Mouse (Mus musculus) liver, postnatal 0 days (tissue): ENCODE data around the gene Pcdh17. TPM values are rescaled to one million over a fixed set of nuclear protein-coding genes. Genes with fewer than 3 reads are reported as not detected.

Source experiments
- ATAC-seq: fragments of 200-750 bp; cut with Nextera tagmentation; 2 replicates; pipeline ENCODE4 v1.8.0; 2017; ENCODE audit warnings: mild to moderate bottlenecking, moderate library complexity
- DNase-seq: peaks from one replicate; pipeline ENCODE4 v3.0.0-alpha.2; 2016
- H3K27ac ChIP-seq: fragments of 300-500 bp; sonication (generic); 2 replicates; pipeline ENCODE4 v1.5.1; 2014; ENCODE audit warnings: antibody characterized with exemption, moderate library complexity, mild to moderate bottlenecking, low read depth
- H3K27me3 ChIP-seq: fragments of 300-500 bp; sonication (generic); 2 replicates; pipeline ENCODE4 v1.6.1; 2014; ENCODE audit warnings: low read length, control low read depth, mixed read lengths; ENCODE audit not compliant: insufficient read depth
- H3K36me3 ChIP-seq: fragments of 300-500 bp; sonication (generic); replicated peaks from 2 replicates; pipeline ENCODE4 v1.6.1; 2014; ENCODE audit warnings: mild to moderate bottlenecking, control low read depth, low read length, moderate library complexity, mixed read lengths; ENCODE audit not compliant: insufficient read depth
- H3K4me1 ChIP-seq: fragments of 300-500 bp; sonication (generic); 2 replicates; pipeline ENCODE4 v1.6.1; 2014; ENCODE audit warnings: antibody characterized with exemption, mild to moderate bottlenecking, control low read depth; ENCODE audit not compliant: insufficient read depth
- H3K4me2 ChIP-seq: fragments of 300-500 bp; sonication (generic); 2 replicates; pipeline ENCODE4 v1.6.1; 2014; ENCODE audit warnings: low read depth, mild to moderate bottlenecking, low read length, moderate library complexity, mixed read lengths
- H3K4me3 ChIP-seq: fragments of 300-500 bp; sonication (generic); 2 replicates; pipeline ENCODE4 v1.5.1; 2014; ENCODE audit warnings: low read depth, low read length
- H3K9ac ChIP-seq: fragments of 300-500 bp; sonication (generic); replicated peaks from 2 replicates; pipeline ENCODE4 v1.6.1; 2014; ENCODE audit warnings: mild to moderate bottlenecking, moderate library complexity
- H3K9me3 ChIP-seq: fragments of 300-500 bp; sonication (generic); 2 replicates; pipeline ENCODE4 v1.6.1; 2016; ENCODE audit warnings: mild to moderate bottlenecking, control low read depth, low read length, mixed read lengths
- CTCF ChIP-seq: sonication (generic); IDR thresholded peaks from 2 replicates; pipeline ENCODE4 v1.5.1; 2016; ENCODE audit warnings: antibody characterized with exemption, low read depth
- EP300 ChIP-seq: IDR thresholded peaks from 2 replicates; pipeline ENCODE4 v1.6.1; 2016; ENCODE audit warnings: antibody characterized with exemption, low read depth, mild to moderate bottlenecking
- WGBS: fragments of 180-500 bp; shearing (Covaris S2); extraction: QIAGEN DNeasy Blood & Tissue Kit; methylation state at CpG from one replicate; pipeline ENCODE4 v1.1.7; 2014; ENCODE audit not compliant: insufficient replicate concordance; 5-methylcytosine and 5-hydroxymethylcytosine counted together
- polyA plus RNA-seq: library from polyadenylated mRNA; unstranded; fragments of >200 nt; fragmentation: Nextera tagmentation; extraction: Ambion mirVana; gene quantifications from 2 replicates; pipeline ENCODE4 v1.2.1, GENCODE M21; 2015

The Pcdh17 gene
- polyA plus RNA-seq, 1 experiment from 2014 or later, result 1.2 TPM

DNA sequence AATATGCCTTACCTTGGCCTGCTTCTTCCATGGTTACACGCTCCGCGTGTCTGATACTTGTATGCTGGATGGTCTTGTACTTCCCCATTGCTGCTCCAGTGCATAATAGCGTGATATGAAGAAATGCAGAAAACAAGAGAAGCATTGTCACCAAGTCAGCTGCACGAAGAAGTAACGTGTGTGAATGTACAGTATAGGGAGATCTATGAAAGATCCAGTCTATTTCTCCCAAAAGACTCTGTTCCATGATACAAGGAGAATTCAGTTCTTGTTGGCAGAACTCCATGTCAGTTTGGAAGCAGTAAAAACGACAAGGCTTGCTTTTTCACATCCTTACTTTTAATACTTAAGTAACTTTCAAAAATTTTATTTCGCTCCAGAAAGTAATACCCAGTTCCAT lies 33.0 kb downstream of the Pcdh17 start:
- TF ChIP-seq EP300 (no peak), CTCF (no peak)
- H3K9me3 ChIP-seq, result no peaks in the 10 kb centered on the region
- 78% methylated on average over 8 of the region's 8 CpGs for WGBS
- H3K4me1 ChIP-seq, result no peaks in the 10 kb centered on the region
- DNase-seq (no peak), ATAC-seq (no peak)
- H3K4me2 ChIP-seq, result no peak overlapping the region
- H3K27me3 ChIP-seq, result no peaks in the 10 kb centered on the region
- no peaks in the 10 kb centered on the region for H3K36me3 ChIP-seq
- H3K27ac ChIP-seq, result no peak overlapping the region
- H3K9ac ChIP-seq, result no peak overlapping the region
- H3K4me3 ChIP-seq, result no peak overlapping the region

DNA sequence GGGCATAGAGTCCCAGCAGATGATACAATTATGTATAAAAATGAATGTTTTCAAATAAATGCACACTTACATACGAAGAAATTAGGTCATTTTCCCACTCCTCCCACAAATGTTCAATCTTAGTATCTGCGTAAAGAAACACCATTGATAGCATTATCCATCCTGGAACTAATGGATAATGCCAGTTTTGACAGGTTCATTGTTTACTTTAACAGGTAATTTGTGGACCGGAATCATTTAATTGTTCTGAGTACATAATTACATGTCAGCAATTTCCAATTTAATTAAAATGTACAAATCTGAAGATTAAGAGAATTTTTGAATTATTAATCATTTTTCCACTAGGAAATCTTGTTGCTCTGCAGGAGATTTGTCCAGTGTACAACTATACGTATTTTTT lies 33.5 kb downstream of the Pcdh17 start:
- no peak for DNase-seq
- TF ChIP-seq CTCF (no peak), EP300 (no peak)
- Histone ChIP-seq H3K27ac (no peak overlapping the region), H3K27me3 (no peaks in the 10 kb centered on the region), H3K36me3 (no peaks in the 10 kb centered on the region), H3K4me1 (no peaks in the 10 kb centered on the region), H3K9ac (no peak overlapping the region), H3K4me2 (no peak overlapping the region), H3K4me3 (no peak overlapping the region), H3K9me3 (no peaks in the 10 kb centered on the region)
- WGBS, result 80% methylated on average over 4 of the region's 4 CpGs
- ATAC-seq, result no peak

- H3K4me3 ChIP-seq, result no peak overlapping the region
- H3K27me3 ChIP-seq, result no peaks in the 10 kb centered on the region
- no peak overlapping the region for H3K9ac ChIP-seq
- no peak overlapping the region for H3K4me2 ChIP-seq
- H3K9me3 ChIP-seq, result no peaks in the 10 kb centered on the region
- no peak overlapping the region for H3K27ac ChIP-seq
- no peaks in the 10 kb centered on the region for H3K36me3 ChIP-seq
- no peaks in the 10 kb centered on the region for H3K4me1 ChIP-seq
- ATAC-seq, result no peak
- TF ChIP-seq CTCF, result no peak
- TF ChIP-seq EP300, result no peak
- no peak for DNase-seq
- 71% methylated on average over 13 of the region's 13 CpGs for WGBS
Observed at GRCm38 (mm10) chr14:84477411-84477810, 34.0 kb downstream of the Pcdh17 start.

GRCm38 (mm10) chr14:84480546-84480945 lies 37.2 kb downstream of the Pcdh17 start:
- TF ChIP-seq CTCF (no peak), EP300 (no peak)
- WGBS, result 62% methylated on average over 6 of the region's 6 CpGs

GRCm38 (mm10) chr14:84484350-84484749 lies 41.0 kb downstream of the Pcdh17 start:
- no peak overlapping the region for H3K4me2 ChIP-seq
- H3K27me3 ChIP-seq, result no peaks in the 10 kb centered on the region
- ATAC-seq (no peak), DNase-seq (no peak)
- no peaks in the 10 kb centered on the region for H3K4me1 ChIP-seq
- H3K4me3 ChIP-seq, result no peak overlapping the region
- H3K27ac ChIP-seq, result no peak overlapping the region
- TF ChIP-seq CTCF (no peak), EP300 (no peak)
- H3K9me3 ChIP-seq, result no peaks in the 10 kb centered on the region
- H3K9ac ChIP-seq, result no peak overlapping the region
- H3K36me3 ChIP-seq, result no peaks in the 10 kb centered on the region
- 78% methylated on average over 4 of the region's 4 CpGs for WGBS

More at GRCm38 (mm10) chr14:84480546-84480945, 37.2 kb downstream of the Pcdh17 start:
- H3K4me2 ChIP-seq, result no peak overlapping the region
- H3K36me3 ChIP-seq, result no peaks in the 10 kb centered on the region
- H3K9ac ChIP-seq, result no peak overlapping the region
- no peak for DNase-seq
- H3K9me3 ChIP-seq, result no peaks in the 10 kb centered on the region
- no peaks in the 10 kb centered on the region for H3K27me3 ChIP-seq
- no peak overlapping the region for H3K27ac ChIP-seq
- no peaks in the 10 kb centered on the region for H3K4me1 ChIP-seq
- no peak overlapping the region for H3K4me3 ChIP-seq
- no peak for ATAC-seq

DNA sequence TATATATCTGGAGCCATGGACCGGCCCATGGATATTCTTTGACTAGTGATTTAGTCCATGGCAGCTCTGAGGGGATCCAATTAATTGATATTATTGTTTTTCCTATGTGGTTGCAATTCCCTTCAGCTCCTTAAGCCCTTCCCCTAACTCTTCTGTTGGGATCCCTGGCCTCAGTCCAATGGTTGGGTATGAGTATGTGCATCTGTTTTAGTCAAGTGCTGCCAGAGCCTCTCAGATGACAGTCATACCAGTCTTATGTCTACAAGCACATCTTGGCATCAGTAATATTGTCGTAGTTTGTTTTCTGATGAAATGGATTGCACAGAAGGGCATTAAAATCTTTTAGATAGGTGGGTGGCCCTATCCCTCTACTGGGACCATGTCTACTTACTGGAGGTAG lies 67.6 kb downstream of the Pcdh17 start:
- Histone ChIP-seq H3K27me3 (no peaks in the 10 kb centered on the region), H3K4me3 (no peak overlapping the region), H3K27ac (no peak overlapping the region), H3K9me3 (no peaks in the 10 kb centered on the region), H3K36me3 (no peaks in the 10 kb centered on the region), H3K4me1 (no peaks in the 10 kb centered on the region), H3K4me2 (no peak overlapping the region), H3K9ac (no peak overlapping the region)
- DNase-seq (no peak), ATAC-seq (no peak)
- WGBS, result 71% methylated on average over 2 of the region's 2 CpGs
- TF ChIP-seq EP300 (no peak), CTCF (no peak)

GRCm38 (mm10) chr14:84532397-84532796 lies 89.0 kb downstream of the Pcdh17 start:
- H3K27me3 ChIP-seq, result no peaks in the 10 kb centered on the region
- H3K9me3 ChIP-seq, result no peaks in the 10 kb centered on the region
- no peak overlapping the region for H3K4me3 ChIP-seq
- no peak overlapping the region for H3K27ac ChIP-seq
- no peaks in the 10 kb centered on the region for H3K4me1 ChIP-seq
- no peak for TF ChIP-seq CTCF
- TF ChIP-seq EP300, result no peak
- 54% methylated on average over 2 of the region's 2 CpGs for WGBS
- H3K4me2 ChIP-seq, result no peak overlapping the region
- DNase-seq (no peak), ATAC-seq (no peak)
- H3K36me3 ChIP-seq, result no peaks in the 10 kb centered on the region
- H3K9ac ChIP-seq, result no peak overlapping the region
